Mouse (Mus musculus): Measurements from ENCODE around the gene Adprh. TPM values are rescaled to one million over a fixed set of nuclear protein-coding genes. Genes with fewer than 3 reads are reported as not detected.
A peak's percentile ranks its signal among the peaks of the same experiment; 100 is the strongest.

Gene Adprh
- polyA plus RNA-seq, 1 experiment from 2014 or later, result 102 TPM

DNA sequence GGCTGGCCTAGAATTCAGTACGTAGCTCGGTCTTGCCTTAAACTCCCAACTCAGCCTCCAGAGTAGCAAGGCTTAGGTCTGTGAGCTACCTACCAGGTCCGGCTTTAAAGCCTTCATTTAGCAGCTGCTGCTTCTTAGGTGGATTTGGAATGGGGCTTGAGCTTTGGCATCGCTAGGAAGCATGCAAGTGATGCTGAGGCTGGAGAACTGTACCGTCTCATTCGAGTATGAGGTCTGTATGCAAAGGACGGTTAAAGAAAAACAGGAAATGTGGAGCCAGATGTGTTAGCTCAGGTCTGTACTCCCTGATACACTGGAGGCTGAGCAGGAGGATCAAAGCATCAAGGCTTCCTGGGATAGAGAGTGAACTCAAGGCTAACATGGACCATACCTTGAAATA, 9.7 kb upstream of the Adprh start:
- H3K36me3 ChIP-seq, result no peaks in the 10 kb centered on the region
- no peaks in the 10 kb centered on the region for H3K27me3 ChIP-seq
- no peak overlapping the region for H3K9ac ChIP-seq
- H3K4me2 ChIP-seq, result no peak overlapping the region
- no peaks in the 10 kb centered on the region for H3K4me1 ChIP-seq
- H3K4me3 ChIP-seq (replicated peaks), result no peak overlapping the region
- H3K27ac ChIP-seq, result no peak overlapping the region
- 75% methylated on average over 7 of the region's 7 CpGs for WGBS
- no peak for ATAC-seq (replicated peaks; ENCODE audit: low FRiP score)
- no peaks in the 10 kb centered on the region for H3K9me3 ChIP-seq (replicated peaks)

GRCm38 (mm10) chr16:38461749-38462148, 9.2 kb upstream of the Adprh start:
- WGBS, result 70% methylated on average over 8 of the region's 8 CpGs
- no peak for ATAC-seq (replicated peaks; ENCODE audit: low FRiP score)

GRCm38 (mm10) chr16:38459990-38460389, 7.5 kb upstream of the Adprh start:
- Histone ChIP-seq H3K4me1 (no peaks in the 10 kb centered on the region), H3K9ac (no peak overlapping the region), H3K27ac (no peak overlapping the region), H3K27me3 (no peaks in the 10 kb centered on the region), H3K9me3 (replicated peaks) (no peaks in the 10 kb centered on the region), H3K4me2 (no peak overlapping the region), H3K36me3 (no peaks in the 10 kb centered on the region), H3K4me3 (replicated peaks) (no peak overlapping the region)
- no peak for ATAC-seq (replicated peaks; ENCODE audit: low FRiP score)
- WGBS, result 89% methylated on average over 4 of the region's 4 CpGs

More at GRCm38 (mm10) chr16:38461749-38462148, 9.2 kb upstream of the Adprh start:
- Histone ChIP-seq H3K36me3 (no peaks in the 10 kb centered on the region), H3K4me3 (replicated peaks) (no peak overlapping the region), H3K4me2 (no peak overlapping the region), H3K9me3 (replicated peaks) (no peaks in the 10 kb centered on the region), H3K27me3 (no peaks in the 10 kb centered on the region), H3K27ac (no peak overlapping the region), H3K9ac (no peak overlapping the region), H3K4me1 (no peaks in the 10 kb centered on the region)

- Histone ChIP-seq H3K4me3 (replicated peaks) (no peak overlapping the region), H3K4me2 (no peak overlapping the region), H3K27me3 (no peaks in the 10 kb centered on the region), H3K4me1 (no peaks in the 10 kb centered on the region), H3K9me3 (replicated peaks) (no peaks in the 10 kb centered on the region), H3K27ac (no peak overlapping the region), H3K36me3 (no peaks in the 10 kb centered on the region), H3K9ac (no peak overlapping the region)
- WGBS, result 69% methylated on average over 6 of the region's 6 CpGs
- ATAC-seq (replicated peaks; ENCODE audit: low FRiP score), result no peak
Observed at GRCm38 (mm10) chr16:38458600-38459280, 6.2 kb upstream of the Adprh start.

GRCm38 (mm10) chr16:38456812-38457567, 4.5 kb upstream of the Adprh start:
- H3K4me3 ChIP-seq (replicated peaks), result no peak overlapping the region
- H3K27ac ChIP-seq, result no peak overlapping the region
- no peak for ATAC-seq (replicated peaks; ENCODE audit: low FRiP score)
- no peaks in the 10 kb centered on the region for H3K36me3 ChIP-seq
- no peak overlapping the region for H3K4me2 ChIP-seq
- no peak overlapping the region for H3K9ac ChIP-seq
- H3K9me3 ChIP-seq (replicated peaks), result no peaks in the 10 kb centered on the region
- peaks cover 5% of the 10 kb centered on the region for H3K4me1 ChIP-seq
- no peaks in the 10 kb centered on the region for H3K27me3 ChIP-seq
- 48% methylated on average over 11 of the region's 11 CpGs for WGBS

GRCm38 (mm10) chr16:38455511-38456418, 3.3 kb upstream of the Adprh start, which contains the start of gene Cd80:
TSS of gene Cd80 (plus strand) at chr16:38455561.
- no peak within 1 kb of the TSS for H3K27ac ChIP-seq
- no peaks in the 10 kb centered on the region for H3K9me3 ChIP-seq (replicated peaks)
- H3K4me3 ChIP-seq (replicated peaks), result no peak within 1 kb of the TSS
- H3K9ac ChIP-seq, result no peak within 1 kb of the TSS
- ATAC-seq (replicated peaks; ENCODE audit: low FRiP score), result no peak
- 74% methylated on average over 17 of the region's 17 CpGs for WGBS
- peaks cover 15% of the 10 kb centered on the region for H3K4me1 ChIP-seq
- no peak within 1 kb of the TSS for H3K4me2 ChIP-seq
- no peaks in the 10 kb centered on the region for H3K36me3 ChIP-seq
- H3K27me3 ChIP-seq, result no peaks in the 10 kb centered on the region

GRCm38 (mm10) chr16:38454533-38455254, 2.2 kb upstream of the Adprh start:
- no peak overlapping the region for H3K4me3 ChIP-seq (replicated peaks)
- peaks cover 15% of the 10 kb centered on the region for H3K4me1 ChIP-seq
- no peak overlapping the region for H3K27ac ChIP-seq
- no peak overlapping the region for H3K9ac ChIP-seq
- H3K36me3 ChIP-seq, result peaks cover 10% of the 10 kb centered on the region
- H3K9me3 ChIP-seq (replicated peaks), result no peaks in the 10 kb centered on the region
- 68% methylated on average over 11 of the region's 11 CpGs for WGBS
- no peak for ATAC-seq (replicated peaks; ENCODE audit: low FRiP score)
- H3K27me3 ChIP-seq, result no peaks in the 10 kb centered on the region
- no peak overlapping the region for H3K4me2 ChIP-seq

DNA sequence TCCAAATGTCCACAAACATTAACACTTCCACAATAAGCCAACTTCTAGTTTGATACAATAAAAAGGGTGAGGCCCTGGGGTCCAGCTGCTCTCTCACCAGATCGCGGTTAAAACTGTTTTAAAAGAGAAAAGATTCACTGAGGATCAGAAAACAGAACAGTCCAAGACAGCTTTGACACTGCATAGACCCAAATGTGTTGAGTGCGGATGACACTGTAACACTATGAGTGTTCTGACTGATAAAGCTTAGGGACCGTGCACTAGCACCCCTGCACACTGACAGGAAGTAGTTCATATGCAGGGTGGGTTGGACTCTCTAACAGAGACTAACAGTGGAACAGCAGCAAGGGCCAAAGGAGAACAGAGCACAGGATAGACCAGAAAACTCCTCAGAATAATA, 1.4 kb upstream of the Adprh start:
- H3K4me1 ChIP-seq, result peaks cover 15% of the 10 kb centered on the region
- no peaks in the 10 kb centered on the region for H3K27me3 ChIP-seq
- ATAC-seq (replicated peaks; ENCODE audit: low FRiP score), result no peak
- H3K4me2 ChIP-seq, result no peak overlapping the region
- H3K27ac ChIP-seq, result no peak overlapping the region
- H3K9ac ChIP-seq, result no peak overlapping the region
- WGBS, result 90% methylated on average over 4 of the region's 4 CpGs
- H3K4me3 ChIP-seq (replicated peaks), result no peak overlapping the region
- peaks cover 17% of the 10 kb centered on the region for H3K36me3 ChIP-seq
- H3K9me3 ChIP-seq (replicated peaks), result no peaks in the 10 kb centered on the region

DNA sequence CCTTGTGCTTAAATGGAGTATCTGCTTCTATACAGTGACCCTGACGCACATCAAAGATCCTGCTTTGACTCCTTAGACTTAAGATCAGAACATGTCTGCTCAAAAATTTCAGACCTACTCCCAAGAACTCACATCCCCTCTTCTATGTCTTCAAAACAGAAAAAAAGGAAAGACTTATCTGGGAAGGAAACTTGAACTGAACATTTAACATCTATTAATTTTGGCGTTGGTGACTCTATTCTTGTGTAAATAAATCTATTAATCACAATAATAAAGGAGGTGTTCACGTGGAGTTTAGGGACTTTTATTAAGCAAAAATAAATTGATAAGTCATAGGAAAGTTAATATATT, 675 bp upstream of the Adprh start:
- Histone ChIP-seq H3K27ac (peak overlapping the region; percentile 95), H3K4me1 (peaks cover 15% of the 10 kb centered on the region), H3K4me2 (peak overlapping the region; percentile 67), H3K27me3 (no peaks in the 10 kb centered on the region), H3K9me3 (replicated peaks) (no peaks in the 10 kb centered on the region), H3K4me3 (replicated peaks) (peak overlapping the region; percentile 75), H3K9ac (peak overlapping the region; percentile 85), H3K36me3 (peaks cover 25% of the 10 kb centered on the region)
- ATAC-seq (replicated peaks; ENCODE audit: low FRiP score), result no peak; the same call in 1 of the 2 replicates
- 26% methylated on average over 3 of the region's 3 CpGs for WGBS

- WGBS, result 40% methylated on average over 12 of the region's 12 CpGs
- H3K4me2 ChIP-seq, result peak overlapping the region; percentile 67
- H3K9ac ChIP-seq, result peak overlapping the region; percentile 85
- H3K27ac ChIP-seq, result peak overlapping the region; percentile 95
- peaks cover 15% of the 10 kb centered on the region for H3K4me1 ChIP-seq
- no peaks in the 10 kb centered on the region for H3K9me3 ChIP-seq (replicated peaks)
- H3K36me3 ChIP-seq, result peaks cover 41% of the 10 kb centered on the region
- H3K4me3 ChIP-seq (replicated peaks), result peak overlapping the region; percentile 75
- H3K27me3 ChIP-seq, result no peaks in the 10 kb centered on the region
- ATAC-seq (replicated peaks; ENCODE audit: low FRiP score), result no peak; the same call in 1 of the 2 replicates
Observed at GRCm38 (mm10) chr16:38451421-38452205, 890 bp downstream of the Adprh start.

DNA sequence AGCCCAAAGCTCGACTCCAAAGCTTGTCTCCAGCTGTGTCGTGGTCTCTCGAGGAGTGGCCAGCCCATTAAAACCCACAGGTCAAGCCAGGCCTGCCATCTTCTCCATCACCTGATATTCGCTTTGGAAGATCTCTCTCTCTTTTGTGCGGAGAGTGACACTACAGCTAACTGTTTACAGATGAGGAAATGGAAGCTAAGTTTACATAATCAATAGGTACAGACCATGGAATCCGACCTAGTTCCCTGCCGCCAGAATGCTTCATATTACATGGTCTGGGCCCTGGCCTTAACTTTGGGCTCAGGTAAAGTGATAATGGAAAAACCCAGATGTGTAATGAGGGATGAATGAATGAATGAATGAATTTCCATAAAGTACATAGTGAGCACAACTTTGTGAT, 1.8 kb downstream of the Adprh start:
- Histone ChIP-seq H3K4me2 (no peak overlapping the region), H3K27ac (no peak overlapping the region), H3K4me1 (peaks cover 15% of the 10 kb centered on the region), H3K9ac (no peak overlapping the region), H3K36me3 (peaks cover 50% of the 10 kb centered on the region), H3K9me3 (replicated peaks) (no peaks in the 10 kb centered on the region), H3K27me3 (no peaks in the 10 kb centered on the region), H3K4me3 (replicated peaks) (no peak overlapping the region)
- WGBS, result 92% methylated on average over 7 of the region's 7 CpGs
- ATAC-seq (replicated peaks; ENCODE audit: low FRiP score), result no peak
